Mouse (Mus musculus) NIH3T3 (cell line): ENCODE measurements around the gene Rab39.

Source experiments
- DNase-seq: peaks from one replicate; pipeline ENCODE4 v3.0.0-alpha.2; 2012; ENCODE audit warnings: low read depth

The Rab39 gene

DNA sequence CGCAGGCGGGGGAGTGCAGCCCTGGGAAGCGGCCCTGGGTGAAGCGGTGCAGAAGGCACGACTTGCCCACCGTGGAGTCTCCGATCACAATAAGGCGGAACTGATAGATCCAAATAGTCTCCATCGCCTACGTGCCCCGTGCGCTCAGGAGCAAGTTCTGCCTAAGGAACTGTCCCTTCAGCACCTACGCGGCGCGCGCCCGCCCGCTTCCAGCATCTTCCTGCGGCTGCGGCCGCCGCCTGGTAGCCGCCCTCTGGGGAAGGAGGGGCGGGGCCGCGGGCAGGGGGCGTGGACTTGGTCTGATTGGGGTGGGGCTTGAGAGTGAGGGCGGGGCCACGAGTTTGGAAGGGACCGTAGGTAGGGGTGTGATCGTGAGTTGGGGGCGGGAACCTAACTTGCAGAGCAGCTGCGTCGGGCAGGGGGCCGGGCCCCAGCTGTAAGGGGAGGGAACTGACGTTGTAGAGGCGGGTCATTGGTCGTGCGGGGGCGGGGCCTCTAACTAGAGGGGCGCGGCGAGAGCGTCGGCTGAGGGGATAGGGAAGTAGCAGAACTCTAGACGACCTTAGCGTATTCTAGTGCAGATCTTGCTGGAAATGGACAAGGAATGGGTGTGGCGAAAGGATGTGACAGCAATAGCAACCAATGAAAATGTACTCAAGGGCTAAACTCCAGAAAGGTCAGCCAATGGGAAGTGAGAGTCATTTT lies at the start of gene Rab39:
Rab39 (minus strand) TSS at position 241 of the 705 bp plus-strand sequence.
- no peak for DNase-seq

DNA sequence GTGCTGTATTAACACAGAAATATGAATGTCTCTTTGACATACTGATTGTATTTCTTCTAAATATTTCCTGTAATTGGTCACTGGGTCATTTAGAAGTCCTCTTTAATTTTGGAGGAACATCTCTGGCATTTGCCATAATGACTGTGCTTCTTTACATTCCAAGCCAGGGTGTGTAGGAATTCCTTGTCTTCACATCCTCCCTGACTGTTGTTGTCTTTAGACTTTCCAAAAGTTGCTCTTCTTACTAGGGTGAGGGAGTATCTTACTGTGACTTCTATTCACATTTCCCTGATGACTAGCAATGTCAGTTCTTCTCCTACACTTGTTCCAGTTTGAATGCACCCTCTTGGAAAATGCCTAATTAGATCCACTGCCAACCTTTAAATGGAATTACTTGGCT lies 48.8 kb upstream of the Rab39 start:
- DNase-seq = no peak

DNA sequence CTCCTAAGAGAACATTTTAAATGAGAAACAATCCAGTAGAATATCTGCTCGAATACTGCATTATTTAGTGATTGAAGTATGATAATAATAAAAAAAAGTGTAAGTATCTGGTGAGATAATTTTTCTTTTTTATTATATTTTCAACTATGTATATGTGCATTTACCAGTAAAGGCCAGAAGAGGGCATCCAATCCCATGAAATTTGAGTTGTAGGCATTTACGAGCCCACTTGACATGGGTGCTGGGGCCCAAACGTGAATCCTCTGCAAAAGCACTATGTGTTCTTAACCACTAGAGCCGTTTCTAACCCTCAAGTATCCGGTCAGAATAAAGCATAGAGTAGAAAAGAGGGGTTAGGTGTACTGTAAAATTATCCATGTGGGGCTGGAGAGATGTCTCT lies 44.9 kb upstream of the Rab39 start:
- DNase-seq = peak; percentile 9

DNA sequence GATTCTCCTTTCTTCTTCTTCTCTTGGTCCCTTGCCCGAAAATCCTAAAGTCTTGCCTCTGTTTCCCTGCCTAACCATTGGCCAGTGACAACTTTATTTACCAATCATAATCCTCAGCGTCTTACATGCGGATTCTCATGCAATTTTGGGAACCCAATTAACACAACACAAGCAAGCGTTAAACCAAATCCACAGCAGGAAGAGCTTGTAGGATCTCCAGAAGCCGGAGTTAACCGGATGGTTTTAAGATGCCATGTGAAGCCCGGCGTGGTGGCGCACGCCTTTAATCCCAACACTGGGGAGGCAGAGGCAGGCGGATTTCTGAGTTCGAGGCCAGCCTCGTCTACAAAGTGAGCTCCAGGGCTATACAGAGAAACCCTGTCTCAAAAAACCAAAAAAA lies 44.4 kb upstream of the Rab39 start:
- DNase-seq = no peak

DNA sequence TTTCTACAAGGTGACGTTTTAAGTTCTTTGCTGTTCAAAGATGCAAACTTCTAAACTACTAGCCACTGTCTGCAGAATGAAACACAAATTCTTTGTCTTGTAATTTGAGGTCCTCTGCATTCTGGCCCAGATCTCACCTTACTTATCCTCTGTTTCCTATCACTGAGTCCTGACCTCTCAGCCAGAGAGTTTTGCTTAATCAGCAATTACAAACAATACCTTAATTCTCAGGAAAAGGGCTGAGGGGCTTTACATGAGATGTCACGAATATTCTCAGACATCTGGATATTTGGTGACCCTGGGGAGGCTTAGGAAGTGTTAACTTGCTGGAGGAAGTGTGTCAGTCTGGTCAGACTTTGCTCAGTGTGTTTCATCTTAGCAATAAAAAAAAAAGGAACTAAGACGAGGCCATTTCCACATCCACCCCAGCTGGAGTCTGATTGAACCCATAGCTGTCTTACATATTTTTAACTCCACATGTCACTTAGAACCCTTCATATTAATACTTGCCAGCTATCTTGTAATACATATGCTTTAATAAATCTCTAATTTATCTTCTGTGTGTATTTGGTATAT lies 34.9 kb upstream of the Rab39 start:
- DNase-seq = no peak

DNA sequence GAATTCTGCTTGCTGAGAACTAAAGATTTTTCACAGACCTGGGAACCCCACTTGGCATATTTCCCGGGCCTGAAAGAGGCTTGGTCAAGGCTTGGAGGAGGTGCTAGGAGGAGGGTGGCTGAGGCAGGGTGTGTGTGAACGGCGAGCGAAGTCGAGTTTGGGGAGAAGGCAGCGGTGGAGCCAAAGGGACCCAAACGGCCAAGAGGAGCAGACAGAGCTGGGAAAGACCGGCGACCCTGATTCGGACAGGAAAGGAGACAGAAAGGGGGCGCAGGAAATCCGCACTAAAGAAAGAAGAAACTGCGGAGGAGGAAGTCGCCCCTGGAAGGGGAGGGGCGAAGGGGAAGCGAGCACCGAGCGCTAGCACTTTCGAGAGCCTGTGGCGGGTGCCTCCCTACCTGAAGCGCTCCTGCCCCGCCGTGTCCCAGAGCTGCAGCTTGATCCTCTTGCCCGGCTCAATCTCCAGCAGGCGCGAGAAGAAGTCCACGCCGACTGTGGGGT lies 491 bp downstream of the Rab39 start:
- DNase-seq = no peak

GRCm38 (mm10) chr9:53702991-53703390 lies 3.0 kb downstream of the Rab39 start:
- no peak for DNase-seq

DNA sequence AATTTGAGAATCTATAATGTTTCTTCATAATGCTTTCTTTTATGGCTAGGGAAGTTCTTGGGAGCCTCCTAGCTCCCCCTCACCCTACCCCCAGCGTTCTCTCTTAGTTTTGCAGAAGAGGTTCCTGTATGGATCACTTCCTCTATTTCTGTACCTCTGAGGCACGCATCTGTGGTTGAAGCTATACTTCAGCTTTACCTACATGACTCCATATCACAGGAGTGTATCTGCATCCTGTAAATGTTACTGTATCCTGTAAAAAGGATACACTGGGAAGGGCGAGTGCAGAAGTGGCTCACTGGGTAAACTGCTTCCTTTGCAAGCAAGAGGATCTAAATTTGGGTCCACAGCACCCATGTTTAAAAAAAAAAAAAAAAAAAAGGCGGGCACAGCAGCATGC lies 5.5 kb downstream of the Rab39 start:
- DNase-seq = no peak

GRCm38 (mm10) chr9:53695846-53696245 lies 10.2 kb downstream of the Rab39 start:
- peak; percentile 65 for DNase-seq

- DNase-seq = no peak
Measured at GRCm38 (mm10) chr9:53693718-53694117, 12.3 kb downstream of the Rab39 start.

GRCm38 (mm10) chr9:53691745-53692670 lies 14.0 kb downstream of the Rab39 start:
- DNase-seq = no peak

- DNase-seq = no peak
Measured at GRCm38 (mm10) chr9:53680851-53681250, 25.2 kb downstream of the Rab39 start.

DNA sequence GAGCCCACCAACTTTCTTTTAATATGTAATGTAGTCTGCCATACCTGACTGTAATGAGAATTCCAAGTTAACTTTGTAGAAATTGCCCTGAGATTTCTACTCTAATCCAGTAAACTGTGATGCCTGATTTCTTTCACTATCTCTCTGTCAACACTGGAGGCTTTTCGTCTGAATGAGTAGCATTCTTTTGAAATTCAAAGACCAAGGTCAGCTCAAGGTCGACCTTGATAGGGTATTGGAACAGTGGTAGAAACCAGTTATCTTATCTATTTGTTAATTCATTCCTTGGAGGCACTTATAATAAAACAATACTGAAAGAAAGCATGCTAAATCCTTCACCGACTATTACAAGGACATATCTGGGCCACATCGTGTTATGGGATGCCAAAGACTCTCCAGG lies 29.1 kb downstream of the Rab39 start:
- DNase-seq = no peak

GRCm38 (mm10) chr9:53673571-53673970 lies 32.5 kb downstream of the Rab39 start:
- DNase-seq = peak; percentile 81

- peak; percentile 33 for DNase-seq
Measured at GRCm38 (mm10) chr9:53669680-53670219, 36.3 kb downstream of the Rab39 start, which contains the start of gene Cul5. Gene Cul5 (minus strand): TSS chr9:53670014.

DNA sequence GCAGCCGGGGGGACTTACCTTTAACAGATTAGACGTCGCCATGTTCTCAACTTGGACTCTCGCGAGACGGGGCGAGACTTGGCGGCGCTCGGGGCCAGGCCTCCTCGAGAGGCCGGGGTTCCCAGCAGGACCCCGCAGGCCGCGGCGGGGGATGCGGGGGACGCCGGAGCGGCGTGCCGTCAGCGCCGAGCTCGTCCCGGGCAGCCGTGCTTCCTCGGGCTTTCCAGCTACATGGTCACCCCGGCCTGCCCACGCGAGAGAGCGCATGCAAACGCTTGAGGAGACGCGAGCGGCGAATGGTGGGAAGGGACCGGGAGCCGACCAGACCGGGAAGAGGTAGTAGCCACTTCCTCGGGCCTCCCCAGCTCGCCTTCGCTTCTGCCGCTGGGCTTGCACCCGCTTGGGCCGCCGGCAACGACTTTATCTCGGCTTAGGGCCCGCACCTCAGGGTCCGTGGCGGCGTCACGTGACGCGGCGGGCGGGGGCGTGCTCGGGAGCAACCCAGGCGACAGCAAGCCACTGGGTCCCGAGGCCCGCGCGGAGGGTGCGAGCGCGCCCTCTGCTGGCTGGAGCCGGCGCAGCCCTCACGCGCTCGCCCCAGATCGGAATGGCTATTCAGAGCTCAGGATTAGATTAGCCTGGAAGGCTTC lies 38.9 kb downstream of the Rab39 start:
- DNase-seq = peak; percentile 96

DNA sequence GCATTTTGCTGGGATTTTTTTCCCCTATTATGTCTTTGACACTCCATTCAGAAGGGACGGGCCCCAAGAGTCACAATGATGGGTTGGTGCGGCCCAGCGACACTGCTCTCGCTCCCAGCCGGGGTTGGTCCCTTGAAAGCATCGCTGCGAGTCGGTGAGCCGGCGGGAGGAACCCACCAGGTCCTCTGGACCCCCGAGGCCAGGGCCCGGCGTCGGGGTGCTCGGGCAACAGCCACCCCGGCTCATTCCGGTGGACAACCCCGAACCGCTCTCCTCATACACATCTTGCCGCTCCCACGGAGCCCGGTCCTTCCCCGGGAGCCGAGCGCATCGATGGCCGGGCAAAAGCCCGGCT lies 39.4 kb downstream of the Rab39 start:
- DNase-seq = no peak

DNA sequence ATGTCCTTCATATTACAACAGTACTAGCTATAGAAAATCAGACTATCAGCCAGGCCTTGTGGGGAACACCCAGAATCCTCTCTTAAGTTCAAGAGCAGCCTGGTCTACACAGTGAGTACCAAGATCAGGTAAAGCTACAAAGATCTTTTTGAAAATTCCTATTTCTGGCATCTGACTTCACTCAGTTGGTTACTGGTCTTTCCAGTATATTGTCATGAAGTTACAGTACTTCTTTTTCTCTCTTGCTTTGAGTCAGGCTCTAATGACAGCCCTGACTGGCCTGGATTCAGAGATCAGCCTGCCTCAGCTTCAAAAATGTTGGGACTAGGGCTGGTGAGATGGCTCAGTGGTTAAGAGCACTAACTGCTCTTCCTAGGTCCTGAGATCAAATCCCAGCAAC lies 40.6 kb downstream of the Rab39 start:
- no peak for DNase-seq

- DNase-seq = no peak
Measured at GRCm38 (mm10) chr9:53664819-53665218, 41.2 kb downstream of the Rab39 start.

GRCm38 (mm10) chr9:53634796-53635195 lies 71.2 kb downstream of the Rab39 start:
- no peak for DNase-seq
